Mouse (Mus musculus): ENCODE data around the gene Zfp839.
A peak's percentile ranks its signal among the peaks of the same experiment; 100 is the strongest.

Gene Zfp839

GRCm38 (mm10) chr12:110875351-110875750 is 25.3 kb downstream of the Zfp839 start:
- DNase-seq (ENCODE audit: low spot score) = no peak

- no peak for DNase-seq (ENCODE audit: low spot score)
These were observed 32.2 kb downstream of the Zfp839 start for GRCm38 (mm10) chr12:110882291-110882690.

- no peak for DNase-seq (ENCODE audit: low spot score)
These were observed 35.2 kb downstream of the Zfp839 start for GRCm38 (mm10) chr12:110885251-110885650.

DNA sequence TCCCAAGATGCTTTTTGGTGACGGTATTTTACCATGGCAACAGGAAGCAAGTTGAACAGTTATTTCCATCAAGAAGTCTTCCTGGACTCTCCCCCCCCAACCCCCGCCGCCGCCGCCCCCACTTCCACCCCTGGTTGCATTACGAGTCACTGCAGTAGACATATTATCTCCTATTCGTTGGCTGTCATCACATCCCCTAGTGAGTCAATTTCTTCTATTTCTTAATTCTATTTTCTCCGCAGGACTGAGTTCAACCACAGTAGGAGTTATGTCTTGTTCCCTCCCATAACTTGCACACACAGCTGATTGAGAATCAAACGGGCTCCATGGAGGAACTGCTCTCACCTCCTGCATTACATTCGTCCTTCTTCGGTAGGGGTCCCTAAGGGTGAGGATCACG is 38.1 kb downstream of the Zfp839 start:
- no peak for DNase-seq (ENCODE audit: low spot score)

GRCm38 (mm10) chr12:110888606-110889005 is 38.6 kb downstream of the Zfp839 start:
- DNase-seq (ENCODE audit: low spot score) = peak; percentile 23

GRCm38 (mm10) chr12:110889036-110890020 is 39.3 kb downstream of the Zfp839 start, which contains the start of the genes Cinp and Tecpr2:
Gene Cinp (minus strand): TSS chr12:110889145.
Gene Tecpr2 (plus strand): TSS chr12:110889264.
- peak; percentile 100 for DNase-seq (ENCODE audit: low spot score)

GRCm38 (mm10) chr12:110891887-110892286 is 41.8 kb downstream of the Zfp839 start:
- DNase-seq (ENCODE audit: low spot score) = no peak

DNA sequence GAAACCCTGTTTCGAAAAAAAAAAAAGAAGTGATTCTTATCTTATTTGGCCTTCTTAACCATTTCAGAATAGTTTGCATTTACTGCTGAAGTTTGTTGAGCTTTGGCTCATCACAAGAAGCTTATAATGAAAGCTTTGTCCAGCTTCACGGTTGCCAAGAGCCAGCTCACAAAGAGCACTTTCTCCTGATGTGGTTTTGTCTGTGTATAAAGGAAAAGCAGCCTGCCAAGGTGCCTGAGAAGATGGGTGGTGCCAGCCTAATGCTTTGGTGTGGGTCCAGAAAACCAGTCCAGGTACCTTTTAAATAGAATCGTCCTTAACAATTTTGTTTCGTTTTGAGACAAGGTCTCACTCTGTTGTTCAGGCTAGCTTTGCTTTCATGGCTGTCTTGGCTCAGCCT is 52.1 kb downstream of the Zfp839 start:
- DNase-seq (ENCODE audit: low spot score) = no peak

GRCm38 (mm10) chr12:110903536-110903935 is 53.5 kb downstream of the Zfp839 start:
- no peak for DNase-seq (ENCODE audit: low spot score)

DNA sequence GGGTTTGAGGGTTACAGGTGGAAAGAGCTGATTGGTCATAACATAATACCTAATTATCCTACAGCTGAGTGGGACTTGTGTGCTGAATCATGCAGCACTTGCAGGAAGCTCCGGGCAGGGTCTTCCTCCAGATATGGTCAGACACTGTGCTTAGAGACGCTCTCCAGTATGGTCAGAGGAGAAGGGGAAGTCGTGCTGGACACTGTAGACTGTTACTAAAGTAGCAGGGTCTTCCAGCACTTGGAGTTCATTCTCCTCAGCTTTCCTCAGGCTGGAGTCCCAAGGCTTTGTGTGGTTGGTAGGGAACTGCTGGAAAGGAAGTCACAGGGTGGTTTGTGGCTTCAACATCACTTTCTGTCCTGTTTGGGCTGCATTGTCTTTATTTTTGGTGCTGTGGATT is 57.8 kb downstream of the Zfp839 start:
- no peak for DNase-seq (ENCODE audit: low spot score)

DNA sequence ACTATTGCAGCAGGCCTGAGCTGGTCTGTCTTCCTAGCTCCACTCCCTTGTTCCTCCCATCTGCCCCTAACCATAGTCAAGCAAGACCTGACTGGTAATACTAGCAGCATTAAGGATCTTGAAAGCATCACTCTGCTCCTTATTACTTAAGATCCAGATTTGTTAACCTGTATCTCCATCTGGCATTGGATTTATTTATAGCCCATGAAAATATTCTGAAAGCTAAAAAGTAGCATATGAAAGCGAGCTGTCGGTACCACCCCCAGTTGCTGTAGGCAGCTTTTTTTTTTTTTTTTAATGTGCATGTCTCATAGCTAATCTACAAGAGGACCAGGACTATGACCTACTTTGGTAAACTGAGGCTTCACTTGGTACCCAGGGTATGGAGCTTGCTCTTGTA is 59.9 kb downstream of the Zfp839 start:
- no peak for DNase-seq (ENCODE audit: low spot score)

DNA sequence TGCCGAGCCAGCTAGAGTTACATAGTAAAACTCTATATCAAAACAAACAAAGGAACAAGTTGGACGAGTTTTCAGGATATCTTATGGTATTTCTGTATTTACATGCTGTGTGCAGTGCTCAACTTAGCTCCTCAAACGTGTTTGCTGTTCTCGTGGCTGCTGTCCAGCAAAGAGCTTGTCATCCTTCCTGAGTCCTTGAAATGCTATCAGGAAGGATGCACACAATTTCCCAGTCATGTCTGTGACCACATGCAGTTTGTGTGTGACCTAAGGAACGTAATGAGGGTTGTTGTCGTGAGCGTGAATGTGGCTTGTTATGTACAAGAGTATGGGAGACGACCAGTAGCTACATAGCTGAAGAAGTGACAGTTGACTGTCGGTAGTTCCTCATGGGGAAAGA is 65.7 kb downstream of the Zfp839 start:
- no peak for DNase-seq (ENCODE audit: low spot score)
